Mouse (Mus musculus) liver (tissue): ENCODE data around the gene Glmp.
"Not testable (repeated sequence)": the region's sequence is repeated elsewhere in the genome, so short reads cannot be mapped to it uniquely, and the experiment has no call there.

ENCODE experiments used
- DNase-seq: peaks from one replicate; pipeline ENCODE4 v3.0.0-alpha.2; 2020; ENCODE audit warnings: mixed read lengths

The Glmp gene

GRCm38 (mm10) chr3:88324951-88325405, at the start of gene Glmp:
TSS of gene Glmp (plus strand) at chr3:88325023.
- DNase-seq = peak; percentile 66

- DNase-seq = no peak
Measured at GRCm38 (mm10) chr3:88276121-88276520, 48.7 kb upstream of the Glmp start.

- DNase-seq = peak; percentile 15
Measured at GRCm38 (mm10) chr3:88276529-88277143, 48.2 kb upstream of the Glmp start.

GRCm38 (mm10) chr3:88280035-88280434, 44.8 kb upstream of the Glmp start:
- DNase-seq = no peak

GRCm38 (mm10) chr3:88281141-88281916, 43.5 kb upstream of the Glmp start:
- not testable (repeated sequence) for DNase-seq

- DNase-seq = not testable (repeated sequence)
Measured at GRCm38 (mm10) chr3:88284815-88285564, 39.8 kb upstream of the Glmp start.

- DNase-seq = not testable (repeated sequence)
Measured at GRCm38 (mm10) chr3:88285565-88285895, 39.3 kb upstream of the Glmp start.

- DNase-seq = no peak
Measured at GRCm38 (mm10) chr3:88287110-88287509, 37.7 kb upstream of the Glmp start, which contains the start of gene Gm38392. TSS of gene Gm38392 (minus strand) at chr3:88287210.

- DNase-seq = not testable (repeated sequence)
Measured at GRCm38 (mm10) chr3:88288133-88288713, 36.6 kb upstream of the Glmp start.

- peak; percentile 15 for DNase-seq
Measured at GRCm38 (mm10) chr3:88291970-88292369, 32.9 kb upstream of the Glmp start.

- not testable (repeated sequence) for DNase-seq
Measured at GRCm38 (mm10) chr3:88295272-88295671, 29.6 kb upstream of the Glmp start.

GRCm38 (mm10) chr3:88296110-88296560, 28.7 kb upstream of the Glmp start:
- no peak for DNase-seq

GRCm38 (mm10) chr3:88296561-88297318, 28.1 kb upstream of the Glmp start, which contains the start of the genes Tsacc and Cct3:
TSS of gene Tsacc (minus strand) at chr3:88296999.
TSS of gene Cct3 (plus strand) at chr3:88297116.
- DNase-seq = peak; percentile 96

GRCm38 (mm10) chr3:88297321-88297851, 27.4 kb upstream of the Glmp start:
- DNase-seq = peak; percentile 45

- no peak for DNase-seq
Measured at GRCm38 (mm10) chr3:88299172-88299571, 25.7 kb upstream of the Glmp start.

GRCm38 (mm10) chr3:88328956-88329355, 4.1 kb downstream of the Glmp start:
- DNase-seq = no peak

GRCm38 (mm10) chr3:88331282-88331681, 6.5 kb downstream of the Glmp start:
- DNase-seq = peak; percentile 78

GRCm38 (mm10) chr3:88334029-88334658, 9.3 kb downstream of the Glmp start:
- DNase-seq = peak; percentile 80

- no peak for DNase-seq
Measured at GRCm38 (mm10) chr3:88334902-88335435, 10.1 kb downstream of the Glmp start.

GRCm38 (mm10) chr3:88335436-88336053, 10.7 kb downstream of the Glmp start:
- peak; percentile 47 for DNase-seq
